Mouse (Mus musculus): Measurements from ENCODE around the gene Fbxo46.
A peak's percentile ranks its signal among the peaks of the same experiment; 100 is the strongest.

Gene Fbxo46

DNA sequence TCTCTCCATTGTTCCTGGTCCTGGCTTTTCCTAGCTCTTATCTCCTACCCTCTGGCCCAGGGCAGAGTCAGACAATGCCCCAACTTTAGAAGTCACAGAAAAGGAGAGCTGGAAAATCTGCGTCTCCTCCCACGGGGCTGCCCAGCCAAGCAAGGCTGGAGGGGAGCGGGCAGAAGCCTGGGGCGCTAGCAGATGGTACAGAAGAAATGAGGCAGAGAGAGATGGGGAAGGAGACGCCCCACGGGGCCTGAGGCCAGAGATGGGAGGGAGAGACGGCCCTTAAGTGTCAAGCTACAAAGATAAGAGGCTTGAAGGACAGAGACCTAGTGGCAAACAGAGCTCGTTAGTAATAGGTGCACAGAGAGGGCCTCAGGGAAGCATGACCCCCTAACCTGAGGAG is 52.2 kb downstream of the Fbxo46 start:
- peak; percentile 57 for DNase-seq

DNA sequence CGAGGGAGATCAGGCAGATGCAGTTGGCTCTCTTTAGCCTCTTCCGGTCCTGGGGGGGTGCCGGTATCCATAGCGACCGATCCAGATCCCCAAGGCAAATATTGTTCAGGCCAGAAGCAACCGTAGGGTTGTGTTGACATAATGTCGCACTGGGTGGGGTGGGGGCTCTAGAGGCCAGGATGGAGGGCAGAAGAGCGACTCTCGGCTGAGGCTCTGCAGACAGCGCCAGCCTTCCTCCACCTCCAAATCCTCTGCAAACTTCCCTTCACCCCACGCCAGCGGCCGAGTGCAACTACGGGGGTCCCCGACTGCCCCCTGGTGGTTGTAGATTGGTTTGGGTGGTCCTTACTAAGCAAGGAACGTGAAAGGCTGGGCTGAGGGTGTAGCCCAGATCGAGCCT is 53.2 kb downstream of the Fbxo46 start:
- peak; percentile 74 for DNase-seq

DNA sequence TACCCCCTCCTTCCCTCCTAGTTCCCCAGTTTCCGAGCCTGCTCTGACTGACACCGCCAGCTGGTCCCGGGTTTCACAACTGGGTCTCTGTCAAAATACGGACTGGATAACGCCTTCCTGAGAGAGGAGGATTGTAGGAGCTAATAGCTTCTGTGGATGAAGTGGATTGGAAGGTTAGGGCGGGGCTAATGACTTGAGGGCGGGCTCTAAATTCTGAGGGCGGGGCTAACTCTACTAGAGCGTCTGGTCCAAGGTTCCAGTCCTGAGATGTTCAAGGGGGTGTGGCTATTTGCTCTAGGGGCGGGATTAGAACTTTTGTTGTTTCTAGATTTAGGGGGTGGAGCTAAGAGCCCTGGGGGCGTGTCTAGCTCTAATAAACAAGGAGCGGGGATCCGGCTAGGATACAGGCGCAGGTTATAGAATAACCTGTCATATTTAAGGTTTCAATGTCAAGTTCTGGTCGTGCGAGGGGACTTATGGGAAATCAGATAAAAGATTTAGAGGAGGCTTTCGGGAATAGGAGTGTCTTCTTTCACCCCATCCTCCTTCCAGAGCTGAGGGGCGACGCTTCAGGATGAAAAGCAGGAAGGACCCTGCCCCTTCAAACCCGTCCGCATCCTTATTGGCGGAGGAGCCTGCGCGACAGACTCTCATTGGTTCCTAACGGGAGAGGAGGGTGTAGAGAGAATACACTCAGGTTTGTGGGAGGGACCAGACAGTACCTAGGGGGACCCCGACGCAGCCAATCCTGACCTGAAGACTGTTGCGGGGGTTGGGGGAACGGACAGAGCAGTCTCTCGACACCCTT is 56.3 kb downstream of the Fbxo46 start, which contains the start of gene Eml2:
Gene Eml2 (plus strand): TSS at position 714 of the 808 bp plus-strand sequence.
- DNase-seq, result peak; percentile 92

DNA sequence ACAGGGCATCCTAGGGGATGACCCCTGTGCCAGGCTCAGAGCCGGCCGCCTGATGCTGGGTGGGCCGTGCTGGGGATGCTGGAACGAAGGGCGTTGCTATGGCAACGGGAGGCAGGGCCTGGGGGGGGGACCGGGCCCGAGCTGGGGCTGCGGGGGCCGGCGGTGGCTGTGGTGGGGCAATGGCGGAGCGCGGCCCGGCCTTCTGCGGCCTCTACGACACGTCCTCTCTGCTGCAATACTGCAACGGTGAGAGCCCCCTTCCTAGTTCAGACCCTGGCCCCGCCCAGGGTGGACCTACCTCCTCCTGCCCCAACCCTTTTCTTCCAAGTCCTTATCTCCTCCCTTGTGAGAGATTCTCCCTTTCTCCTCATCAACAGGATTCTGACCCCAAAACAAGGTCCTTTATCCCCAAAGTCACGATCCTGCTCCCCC is 56.9 kb downstream of the Fbxo46 start:
- no peak for DNase-seq

DNA sequence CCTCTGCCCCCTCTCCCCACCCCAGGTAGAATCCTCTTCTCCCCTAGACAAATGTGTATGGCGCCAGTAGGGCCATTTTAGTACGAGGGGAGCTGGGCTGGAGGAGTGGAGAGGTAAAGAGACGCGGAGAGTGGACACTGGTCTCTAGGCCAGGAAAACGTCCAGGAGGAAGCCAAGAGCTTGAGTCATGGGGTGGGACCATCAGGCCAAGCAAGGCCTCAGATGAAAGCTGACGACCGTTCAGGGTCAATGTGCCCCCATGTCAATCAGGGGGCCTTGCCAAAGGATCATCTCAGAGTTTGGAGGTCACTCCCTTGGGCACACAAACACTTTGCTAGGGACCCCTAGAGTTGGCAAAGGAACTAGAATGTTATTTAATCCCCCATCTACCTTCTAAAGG is 57.6 kb downstream of the Fbxo46 start:
- DNase-seq, result peak; percentile 66

DNA sequence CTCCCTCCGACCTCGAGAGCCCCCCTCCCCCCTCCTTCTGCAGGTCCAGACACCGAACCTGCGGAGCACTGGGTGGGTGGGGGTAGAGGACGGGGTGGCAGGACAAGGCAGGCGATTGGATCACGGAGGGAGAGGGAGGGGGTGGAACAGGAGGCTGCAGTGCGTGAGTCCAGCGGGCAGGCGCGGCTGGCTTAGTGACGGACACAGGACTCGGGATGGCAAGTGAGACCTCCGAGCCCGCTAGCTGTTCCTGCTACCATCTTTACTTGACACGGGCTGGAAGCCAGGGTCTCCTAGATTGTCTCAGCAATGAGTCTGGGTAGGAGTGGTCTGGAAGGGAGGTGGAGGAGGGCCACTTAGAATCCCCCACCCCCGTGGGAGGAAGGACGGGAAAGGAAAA is 58.4 kb downstream of the Fbxo46 start:
- peak; percentile 79 for DNase-seq

DNA sequence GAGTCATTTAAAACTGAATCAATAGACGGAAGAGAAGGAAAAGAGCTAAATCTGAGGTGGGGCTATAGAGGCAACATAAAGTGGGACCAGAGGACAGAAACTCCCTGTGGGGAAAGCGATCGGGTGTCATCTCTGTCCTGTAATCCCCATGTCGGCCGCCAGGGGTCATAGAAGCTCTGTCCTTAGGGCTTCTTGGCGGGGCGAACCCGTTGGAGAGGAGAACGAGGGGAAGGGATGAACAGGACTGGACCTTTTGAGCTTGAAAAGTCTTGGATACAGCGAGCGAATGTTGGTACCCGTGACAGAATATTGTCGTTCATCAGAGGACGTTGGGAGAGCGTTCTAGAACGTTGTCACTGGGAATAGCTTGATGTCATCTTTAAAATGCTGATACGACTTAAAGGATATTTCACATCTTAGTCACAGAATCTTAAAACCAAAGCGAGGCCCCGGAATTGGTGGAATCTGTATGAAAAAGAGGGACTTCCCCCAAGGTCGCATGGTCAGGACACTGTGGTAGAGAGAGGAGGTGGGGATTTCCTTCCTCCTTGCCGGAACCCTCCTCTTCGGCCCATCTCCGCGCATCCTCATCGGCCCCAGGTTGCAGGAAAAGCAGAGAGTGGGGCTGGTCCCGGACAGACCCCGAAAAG is 58.9 kb downstream of the Fbxo46 start:
- DNase-seq, result peak; percentile 83

DNA sequence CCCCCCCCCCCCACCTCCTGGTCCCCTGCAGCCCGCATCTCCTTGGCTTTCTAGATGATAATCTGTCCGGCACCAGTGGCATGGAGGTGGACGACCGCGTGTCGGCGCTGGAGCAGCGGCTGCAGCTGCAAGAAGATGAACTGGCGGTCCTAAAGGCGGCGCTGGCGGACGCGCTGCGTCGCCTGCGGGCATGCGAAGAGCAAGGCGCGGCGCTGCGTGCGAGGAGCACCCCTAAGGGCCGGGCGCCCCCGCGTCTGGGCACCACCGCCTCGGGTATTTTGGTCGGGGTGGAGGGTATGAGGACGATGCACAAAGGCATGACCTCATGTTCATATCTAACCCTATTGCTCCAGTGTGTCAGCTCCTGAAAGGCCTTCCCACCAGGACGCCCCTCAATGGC is 59.5 kb downstream of the Fbxo46 start:
- peak; percentile 63 for DNase-seq

DNA sequence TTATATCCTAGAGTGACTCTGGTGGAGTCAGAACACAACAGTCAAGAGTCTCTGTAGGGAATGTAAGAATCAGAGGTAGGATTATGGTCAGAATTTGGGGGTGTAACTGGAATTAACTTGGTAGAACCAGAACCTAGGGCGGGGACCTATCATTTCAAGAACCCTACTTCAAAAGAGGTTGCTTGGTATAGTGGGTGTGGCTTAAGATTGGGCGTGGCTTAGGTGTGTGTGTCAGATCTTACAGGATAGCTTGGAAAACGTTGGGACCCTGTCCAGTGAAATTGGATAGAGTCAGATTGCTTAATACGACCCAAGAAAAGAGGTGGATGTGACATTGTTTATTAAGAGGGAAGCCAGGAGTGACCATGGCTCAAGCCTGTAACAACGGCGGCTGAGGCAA is 60.3 kb downstream of the Fbxo46 start:
- no peak for DNase-seq

DNA sequence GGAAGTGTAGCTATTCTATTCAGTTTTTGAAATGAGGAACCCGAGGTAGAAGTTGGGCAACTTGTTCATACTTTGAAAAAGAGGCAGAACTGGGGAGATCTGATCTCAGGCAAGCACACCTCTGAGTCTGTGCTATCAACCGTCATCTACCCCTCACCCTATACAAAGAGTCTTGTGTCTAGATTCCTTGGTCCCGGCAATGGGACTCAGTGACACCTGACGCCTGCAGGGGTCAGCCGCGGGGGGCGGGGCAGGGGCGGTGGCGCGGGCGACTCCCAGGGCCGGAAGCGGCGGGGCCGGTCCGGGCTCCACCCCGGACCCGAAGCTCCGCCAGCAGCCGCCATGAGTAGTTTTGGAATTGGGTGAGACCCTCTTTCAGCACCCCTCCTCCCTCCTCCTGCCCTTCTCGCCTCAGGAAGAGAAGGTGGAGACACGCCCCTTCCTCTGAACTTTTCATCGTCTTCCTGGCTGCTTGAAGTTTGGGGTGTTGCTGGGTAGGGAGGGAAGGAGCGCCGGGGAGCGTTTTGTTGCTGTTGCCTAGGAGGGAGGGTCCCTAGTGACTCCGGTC is 61.3 kb downstream of the Fbxo46 start:
- no peak for DNase-seq

DNA sequence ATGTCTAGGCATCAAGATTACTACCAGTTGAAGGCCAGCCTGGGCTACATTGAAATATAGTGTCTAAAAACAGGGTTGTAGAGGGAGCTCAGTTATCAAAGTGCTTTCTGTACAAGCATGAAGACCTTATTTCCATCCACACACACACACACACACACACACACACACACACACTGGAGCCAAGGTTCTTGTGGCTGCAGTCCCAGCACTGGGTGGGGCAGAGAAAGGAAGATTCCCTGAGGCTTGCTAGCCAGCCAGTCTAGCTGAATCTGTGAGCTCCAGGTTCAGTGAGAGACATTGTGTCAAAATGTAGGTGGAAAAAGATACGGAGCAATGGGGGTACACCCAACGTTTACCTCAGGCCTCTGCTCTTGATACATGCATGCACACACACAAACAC is 64.6 kb downstream of the Fbxo46 start:
- DNase-seq, result no peak

DNA sequence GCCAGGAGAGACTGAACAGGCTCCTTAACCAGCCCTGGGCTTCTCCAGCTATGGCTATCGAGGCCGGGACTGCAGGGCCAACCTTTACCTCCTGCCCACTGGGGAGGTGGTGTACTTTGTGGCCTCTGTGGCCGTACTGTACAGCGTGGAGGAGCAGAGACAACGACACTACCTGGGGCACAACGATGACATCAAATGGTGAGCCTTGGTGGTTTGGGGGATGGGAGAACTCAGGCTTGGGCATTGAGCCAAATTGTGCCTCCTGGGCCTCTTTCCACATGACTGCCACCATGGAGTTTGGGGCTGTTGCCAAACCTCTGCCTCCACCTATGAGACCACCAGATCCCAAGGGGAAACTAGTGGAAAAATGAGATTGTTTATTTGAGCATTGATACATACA is 65.1 kb downstream of the Fbxo46 start:
- DNase-seq, result no peak
